Mouse (Mus musculus) hindbrain, embryonic 12.5 days (tissue): ENCODE data around the gene Acnat1. TPM values are rescaled to one million over a fixed set of nuclear protein-coding genes. Genes with fewer than 3 reads are reported as not detected.
"Not testable (repeated sequence)": the region's sequence is repeated elsewhere in the genome, so short reads cannot be mapped to it uniquely, and the experiment has no call there.

Experiments
- ATAC-seq: fragments of 200-750 bp; cut with Nextera tagmentation; 2 replicates; pipeline ENCODE4 v1.8.0; 2017; ENCODE audit warnings: moderate TSS enrichment; ENCODE audit not compliant: low FRiP score
- H3K27ac ChIP-seq: fragments of 300-500 bp; sonication (generic); 2 replicates; pipeline ENCODE4 v1.5.1; 2016; ENCODE audit warnings: mild to moderate bottlenecking
- H3K27me3 ChIP-seq: fragments of 300-500 bp; sonication (generic); 2 replicates; pipeline ENCODE4 v1.6.1; 2016; ENCODE audit warnings: mild to moderate bottlenecking
- H3K36me3 ChIP-seq: fragments of 300-500 bp; sonication (generic); 2 replicates; pipeline ENCODE4 v1.6.1; 2016; ENCODE audit warnings: mild to moderate bottlenecking
- H3K4me1 ChIP-seq: fragments of 300-500 bp; sonication (generic); 2 replicates; pipeline ENCODE4 v1.6.1; 2016
- H3K4me2 ChIP-seq: fragments of 300-500 bp; sonication (generic); replicated peaks from 2 replicates; pipeline ENCODE4 v1.6.1; 2016; ENCODE audit warnings: mild to moderate bottlenecking
- H3K4me3 ChIP-seq: fragments of 300-500 bp; sonication (generic); 2 replicates; pipeline ENCODE4 v1.5.1; 2016; ENCODE audit warnings: mild to moderate bottlenecking
- H3K9ac ChIP-seq: fragments of 300-500 bp; sonication (generic); 2 replicates; pipeline ENCODE4 v1.6.1; 2016; ENCODE audit warnings: mild to moderate bottlenecking, moderate library complexity
- H3K9me3 ChIP-seq: fragments of 300-500 bp; sonication (generic); replicated peaks from 2 replicates; pipeline ENCODE4 v1.6.1; 2016; ENCODE audit warnings: mild to moderate bottlenecking
- WGBS: fragments of 180-500 bp; shearing (Covaris S2); methylation state at CpG from one replicate; pipeline ENCODE4 v1.1.7; 2016; 5-methylcytosine and 5-hydroxymethylcytosine counted together
- polyA plus RNA-seq: library from polyadenylated mRNA; unstranded; fragments of >200 nt; fragmentation: Nextera tagmentation; extraction: Ambion mirVana; gene quantifications from 2 replicates; pipeline ENCODE4 v1.2.1, GENCODE M21; 2016

Acnat1 gene
- polyA plus RNA-seq, 1 experiment from 2014 or later = not detected

DNA sequence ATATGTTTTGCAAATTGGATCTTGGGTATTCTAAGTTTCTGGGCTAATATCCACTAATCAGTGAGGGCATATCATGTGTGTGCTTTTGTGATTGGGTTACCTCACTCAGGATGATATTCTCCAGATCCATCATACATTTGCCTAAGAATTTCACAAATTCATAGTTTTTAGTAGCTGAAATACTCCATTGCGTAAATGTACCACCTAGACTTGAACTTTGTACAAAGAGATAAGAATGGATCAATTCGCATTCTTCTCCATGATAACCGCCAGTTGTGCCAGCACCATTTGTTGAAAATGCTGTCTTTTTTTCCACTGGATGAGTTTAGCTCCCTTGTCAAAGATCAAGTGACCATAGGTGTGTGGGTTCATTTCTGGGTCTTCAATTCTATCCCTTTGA lies 36.7 kb downstream of the Acnat1 start:
- H3K4me3 ChIP-seq, H3K4me2 ChIP-seq, H3K4me1 ChIP-seq, H3K9ac ChIP-seq, ATAC-seq, H3K27ac ChIP-seq, H3K27me3 ChIP-seq, H3K9me3 ChIP-seq, H3K36me3 ChIP-seq: not testable (repeated sequence)
- 90% methylated on average over 3 of the region's 3 CpGs for WGBS

DNA sequence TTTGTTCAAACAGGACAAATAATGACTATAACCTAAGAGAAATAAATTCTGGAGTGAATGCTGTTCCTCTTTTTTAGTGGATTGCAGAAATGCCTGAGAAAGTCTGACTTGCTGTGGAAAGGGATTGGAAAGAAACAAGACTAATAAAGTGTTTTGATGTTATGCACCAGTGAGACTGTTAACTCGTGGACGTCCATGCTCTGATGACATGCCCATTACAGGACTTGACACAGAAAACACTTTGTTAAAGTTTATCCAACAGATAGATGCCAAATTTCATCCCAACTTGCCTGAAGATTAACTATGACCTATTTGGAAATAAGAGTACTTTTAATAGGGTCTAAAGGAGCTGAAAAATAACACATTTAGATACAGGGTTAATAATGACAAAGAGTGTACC lies 63.6 kb downstream of the Acnat1 start:
- H3K9me3 ChIP-seq, H3K4me3 ChIP-seq, H3K4me2 ChIP-seq, ATAC-seq, H3K9ac ChIP-seq, H3K27ac ChIP-seq, H3K27me3 ChIP-seq, H3K4me1 ChIP-seq, H3K36me3 ChIP-seq: not testable (repeated sequence)
- 80% methylated on average over 2 of the region's 2 CpGs for WGBS

DNA sequence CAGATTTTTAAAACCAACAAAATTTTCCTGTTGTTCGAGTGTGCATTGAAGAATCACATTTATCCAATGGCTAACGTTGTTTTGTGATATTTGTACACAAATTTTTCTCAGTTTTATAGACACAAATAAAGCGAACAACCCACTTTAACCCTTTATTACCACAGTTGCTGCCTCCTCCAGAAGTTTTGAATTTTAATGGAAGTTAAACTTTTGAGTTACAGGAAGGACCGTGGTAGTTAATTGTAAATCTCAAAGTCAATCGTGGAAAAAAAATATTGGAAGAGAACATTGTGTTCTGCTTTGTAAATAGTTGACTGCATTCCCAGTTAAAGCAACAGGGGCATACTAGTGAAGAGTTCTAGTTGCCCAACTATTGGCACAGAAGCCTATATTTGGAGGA lies 65.8 kb downstream of the Acnat1 start, which contains the start of gene Acnat2:
TSS of gene Acnat2 (minus strand) at position 195 of the 400 bp plus-strand sequence.
- not testable (repeated sequence) for H3K27ac ChIP-seq, H3K4me2 ChIP-seq, H3K4me1 ChIP-seq, H3K27me3 ChIP-seq, H3K9ac ChIP-seq, H3K36me3 ChIP-seq, H3K9me3 ChIP-seq, H3K4me3 ChIP-seq, ATAC-seq
- 89% methylated on average over 5 of the region's 5 CpGs for WGBS

Other genes starting within 250 kb of the Acnat1 start
- not detected in 2 replicates for gene Acnat2, start 65.8 kb downstream of the Acnat1 start, polyA plus RNA-seq
- gene Baat, start 32.6 kb upstream of the Acnat1 start, polyA plus RNA-seq = 0.17 and 0.18 TPM in 2 replicates
- gene Mrpl50, start 47.2 kb upstream of the Acnat1 start, polyA plus RNA-seq = 80.7 and 82.2 TPM in 2 replicates
- 14.9 and 16.7 TPM in 2 replicates for gene Zfp189, start 47.3 kb upstream of the Acnat1 start, polyA plus RNA-seq
- 0.20 TPM in 1 of 2 replicates, not detected in the other for gene Aldob, start 75.6 kb upstream of the Acnat1 start, polyA plus RNA-seq
- 31.0 and 33.3 TPM in 2 replicates for gene Tmem246, start 124.0 kb upstream of the Acnat1 start, polyA plus RNA-seq
- 67.6 TPM in 2 replicates for gene Rnf20, start 158.1 kb upstream of the Acnat1 start, polyA plus RNA-seq
- 0.17 and 0.18 TPM in 2 replicates for gene Ppp3r2, start 208.1 kb upstream of the Acnat1 start, polyA plus RNA-seq